Mouse (Mus musculus) CH12.LX (cell line): ENCODE measurements around the gene Gstt2. TPM values are rescaled to one million over a fixed set of nuclear protein-coding genes. Genes with fewer than 3 reads are reported as not detected.

Source experiments
- DNase-seq: peaks from one replicate; pipeline ENCODE4 v3.0.0-alpha.2; 2013; ENCODE audit errors: extremely low read depth
- H3K27ac ChIP-seq: 2 replicates; pipeline ENCODE4 v1.5.1; 2012; ENCODE audit warnings: low read depth, mild to moderate bottlenecking, control low read depth, moderate library complexity; ENCODE audit not compliant: insufficient read depth
- H3K27me3 ChIP-seq: replicated peaks from 2 replicates; pipeline ENCODE3; 2012; ENCODE audit warnings: inconsistent platforms
- H3K36me3 ChIP-seq, 2 experiments: replicated peaks in 1 of 2; 2 replicates each; pipeline versions ENCODE3 to v1.6.1; 2012; ENCODE audit warnings: inconsistent platforms in 1 of 2, low read length in 1 of 2, mild to moderate bottlenecking in 1 of 2, mixed read lengths in 1 of 2, moderate library complexity in 1 of 2; ENCODE audit not compliant: control insufficient read depth in 1 of 2, insufficient read depth in 1 of 2
- H3K4me1 ChIP-seq, 2 experiments: 2 replicates each; pipeline ENCODE4 v1.6.1; 2012; ENCODE audit warnings: inconsistent platforms in 1 of 2, moderate library complexity in 1 of 2; ENCODE audit not compliant: insufficient read depth in 2 of 2, control insufficient read depth in 1 of 2
- H3K4me2 ChIP-seq: 2 replicates; pipeline ENCODE4 v1.6.1; 2012; ENCODE audit warnings: low read depth, mild to moderate bottlenecking, control low read depth; ENCODE audit not compliant: poor library complexity, insufficient read depth, severe bottlenecking
- H3K4me3 ChIP-seq, 3 experiments: fragments of 150-350 bp in 1 of 3; sonication (generic) in 1 of 3; replicated peaks in 1 of 3; 2 replicates each; pipeline versions ENCODE3 to v1.5.1; 2011 to 2012; ENCODE audit warnings: low read depth in 2 of 3, low read length in 2 of 3, mild to moderate bottlenecking in 2 of 3, moderate library complexity in 2 of 3, control low read depth in 1 of 3, improper control_type of control experiment in 1 of 3, inconsistent platforms in 1 of 3, mixed read lengths in 1 of 3; ENCODE audit not compliant: poor library complexity in 1 of 3
- H3K79me2 ChIP-seq: replicated peaks from 2 replicates; pipeline ENCODE4 v1.6.1; 2012; ENCODE audit warnings: mild to moderate bottlenecking, moderate library complexity; ENCODE audit not compliant: control insufficient read depth, poor library complexity, insufficient read depth, severe bottlenecking; ENCODE audit errors: extremely low read depth
- H3K9ac ChIP-seq: 2 replicates; pipeline ENCODE4 v1.6.1; 2012; ENCODE audit warnings: low read depth, mild to moderate bottlenecking, control low read depth, moderate library complexity; ENCODE audit not compliant: insufficient read depth
- H3K9me3 ChIP-seq: replicated peaks from 2 replicates; pipeline ENCODE3; 2012; ENCODE audit warnings: low read length, inconsistent platforms, mixed read lengths
- BHLHE40 ChIP-seq: IDR thresholded peaks from 2 replicates; pipeline ENCODE4 v1.6.1; 2011; ENCODE audit warnings: mild to moderate bottlenecking, low read depth, low read length, improper control_type of control experiment
- CHD2 ChIP-seq: IDR thresholded peaks from 2 replicates; pipeline ENCODE4 v1.6.1; 2011; ENCODE audit warnings: low read length, improper control_type of control experiment
- EP300 ChIP-seq: IDR thresholded peaks from 2 replicates; pipeline ENCODE4 v1.6.1; 2011; ENCODE audit warnings: low read length, improper control_type of control experiment
- GABPA ChIP-seq: IDR thresholded peaks from 2 replicates; pipeline ENCODE4 v1.6.1; 2012; ENCODE audit warnings: low read depth, low read length, improper control_type of control experiment, inconsistent platforms; ENCODE audit not compliant: insufficient replicate concordance
- HCFC1 ChIP-seq: IDR thresholded peaks from 2 replicates; pipeline ENCODE4 v1.6.1; 2012; ENCODE audit warnings: low read depth, mild to moderate bottlenecking, inconsistent platforms, low read length, improper control_type of control experiment
- JUN ChIP-seq: IDR thresholded peaks from 2 replicates; pipeline ENCODE4 v1.6.1; 2011; ENCODE audit warnings: low read depth, mild to moderate bottlenecking, low read length, improper control_type of control experiment, moderate library complexity; ENCODE audit not compliant: insufficient read depth
- JUND ChIP-seq: conservative IDR thresholded peaks from 2 replicates; pipeline ENCODE4 v1.6.1; 2011; ENCODE audit warnings: low read depth, low read length, improper control_type of control experiment
- MAFK ChIP-seq: IDR thresholded peaks from 2 replicates; pipeline ENCODE4 v1.6.1; 2011; ENCODE audit warnings: low read length, improper control_type of control experiment; ENCODE audit not compliant: insufficient replicate concordance
- MEF2A ChIP-seq: IDR thresholded peaks from 2 replicates; pipeline ENCODE4 v1.6.1; 2014; ENCODE audit warnings: low read depth, mild to moderate bottlenecking, inconsistent platforms, low read length, improper control_type of control experiment, borderline replicate concordance
- MXI1 ChIP-seq: IDR thresholded peaks from 2 replicates; pipeline ENCODE4 v1.6.1; 2011; ENCODE audit warnings: mild to moderate bottlenecking, low read depth, low read length, improper control_type of control experiment
- MYC ChIP-seq: IDR thresholded peaks from 2 replicates; pipeline ENCODE4 v1.6.1; 2011; ENCODE audit warnings: low read depth, mild to moderate bottlenecking, improper control_type of control experiment, low read length
- NELFE ChIP-seq: IDR thresholded peaks from 2 replicates; pipeline ENCODE4 v1.6.1; 2011; ENCODE audit warnings: low read depth, low read length, improper control_type of control experiment
- NRF1 ChIP-seq: IDR thresholded peaks from 2 replicates; pipeline ENCODE4 v1.6.1; 2014; ENCODE audit warnings: low read depth, mild to moderate bottlenecking, inconsistent platforms, low read length, improper control_type of control experiment, moderate library complexity
- PAX5 ChIP-seq: IDR thresholded peaks from 2 replicates; pipeline ENCODE4 v1.6.1; 2012; ENCODE audit warnings: low read length, inconsistent platforms, mixed read lengths
- POLR2AphosphoS2 ChIP-seq: IDR thresholded peaks from 2 replicates; pipeline ENCODE4 v1.6.1; 2011; ENCODE audit warnings: low read depth, low read length, improper control_type of control experiment
- RAD21 ChIP-seq: IDR thresholded peaks from 2 replicates; pipeline ENCODE4 v1.6.1; 2011; ENCODE audit warnings: low read depth, mild to moderate bottlenecking, low read length, improper control_type of control experiment, moderate library complexity
- RCOR1 ChIP-seq: conservative IDR thresholded peaks from 2 replicates; pipeline ENCODE4 v1.6.1; 2012; ENCODE audit warnings: low read depth, mild to moderate bottlenecking, inconsistent platforms, low read length, improper control_type of control experiment
- SIN3A ChIP-seq: IDR thresholded peaks from 2 replicates; pipeline ENCODE4 v1.6.1; 2012; ENCODE audit warnings: low read length, improper control_type of control experiment, inconsistent platforms
- TBP ChIP-seq: conservative IDR thresholded peaks from 2 replicates; pipeline ENCODE4 v1.6.1; 2011; ENCODE audit warnings: low read depth, low read length, improper control_type of control experiment
- TCF12 ChIP-seq: IDR thresholded peaks from 2 replicates; pipeline ENCODE4 v1.6.1; 2014; ENCODE audit warnings: low read depth, mild to moderate bottlenecking, inconsistent platforms, low read length, improper control_type of control experiment
- UBTF ChIP-seq: IDR thresholded peaks from 2 replicates; pipeline ENCODE4 v1.6.1; 2012; ENCODE audit warnings: low read depth, mild to moderate bottlenecking, inconsistent platforms, low read length, improper control_type of control experiment, moderate library complexity
- ZMIZ1 ChIP-seq: IDR thresholded peaks from 2 replicates; pipeline ENCODE4 v1.6.1; 2012; ENCODE audit warnings: low read depth, mild to moderate bottlenecking, inconsistent platforms, low read length, improper control_type of control experiment
- ZNF384 ChIP-seq: IDR thresholded peaks from 2 replicates; pipeline ENCODE4 v1.6.1; 2012; ENCODE audit warnings: low read depth, low read length, improper control_type of control experiment, inconsistent platforms
- dilution Hi-C: fragments of 300-500 bp; cut with MboI; formaldehyde crosslinking; loops from 2 replicates; pipeline ENCODE4 v1.14.3; 2020; ENCODE audit warnings: low sequenced_read_pairs; ENCODE audit not compliant: extremely low pct_unique_long_range_greater_than_20kb, extremely low pct_ligation_motif_present
- in situ Hi-C: fragments of 300-500 bp; cut with MboI; formaldehyde crosslinking; loops from 3 replicates; pipeline ENCODE4 v1.14.3; 2019; ENCODE audit warnings: low sequenced_read_pairs, low pct_ligation_motif_present, low pct_unique_long_range_greater_than_20kb, mixed read lengths
- polyA plus RNA-seq: library from polyadenylated mRNA; unstranded; fragments of >175 nt; gene quantifications from 2 replicates; pipeline ENCODE4 v1.2.1, GENCODE M21; 2012; ENCODE audit warnings: low read depth; ENCODE audit not compliant: insufficient read length
- total RNA-seq, 2 experiments: library from RNA; depleted of rRNA; stranded (reverse); fragments of 300-350 nt in 1 of 2; fragments of >200 nt in 1 of 2; gene quantifications; 2 replicates each; pipeline ENCODE4 v1.2.3; 2012 to 2014

Gstt2 gene
- total and polyA plus RNA-seq, 3 experiments: 126 to 253 (median 197) TPM

DNA sequence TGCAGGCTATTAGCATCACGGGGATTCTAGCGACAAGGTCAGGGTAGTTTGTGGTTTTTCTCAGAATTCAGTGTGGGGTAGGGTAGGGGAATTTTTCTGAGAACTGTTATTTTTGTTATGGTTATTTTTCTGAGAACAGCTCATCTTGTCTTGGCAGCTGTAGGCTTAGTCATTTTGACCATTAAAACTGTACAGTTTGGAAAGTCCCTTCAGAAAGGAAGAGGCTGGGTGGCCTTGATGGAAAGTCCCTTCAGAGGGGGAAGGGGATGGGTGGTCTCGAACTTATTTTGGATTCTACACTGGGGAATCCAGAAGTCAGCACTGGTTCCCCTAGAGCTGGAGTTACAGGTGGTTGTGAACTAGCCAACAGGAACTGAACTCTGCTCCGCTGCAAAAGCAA is 12.7 kb downstream of the Gstt2 start (continued):
- no peak for TF ChIP-seq TBP
- TF ChIP-seq MEF2A: peak; percentile 85
- no peak for TF ChIP-seq MAFK
- no peak for TF ChIP-seq NELFE
- peak; percentile 96 for TF ChIP-seq TCF12
- TF ChIP-seq RAD21: no peak; the same call in 1 of the 2 replicates
- no peak for TF ChIP-seq ZNF384
- TF ChIP-seq EP300: peak; percentile 97
- TF ChIP-seq CHD2: peak; percentile 93
- TF ChIP-seq MYC: 0 out of 2 replicates have a peak, but pooled peaks have one; percentile 27
- TF ChIP-seq ZMIZ1: no peak
- no peak for TF ChIP-seq UBTF
- TF ChIP-seq PAX5: no peak
- peak; percentile 74 for TF ChIP-seq BHLHE40
- no peak for TF ChIP-seq RCOR1
- no peak for TF ChIP-seq HCFC1
- TF ChIP-seq NRF1: no peak
- no peak for TF ChIP-seq GABPA
- TF ChIP-seq, all 38 proteins: peak for 11

DNA sequence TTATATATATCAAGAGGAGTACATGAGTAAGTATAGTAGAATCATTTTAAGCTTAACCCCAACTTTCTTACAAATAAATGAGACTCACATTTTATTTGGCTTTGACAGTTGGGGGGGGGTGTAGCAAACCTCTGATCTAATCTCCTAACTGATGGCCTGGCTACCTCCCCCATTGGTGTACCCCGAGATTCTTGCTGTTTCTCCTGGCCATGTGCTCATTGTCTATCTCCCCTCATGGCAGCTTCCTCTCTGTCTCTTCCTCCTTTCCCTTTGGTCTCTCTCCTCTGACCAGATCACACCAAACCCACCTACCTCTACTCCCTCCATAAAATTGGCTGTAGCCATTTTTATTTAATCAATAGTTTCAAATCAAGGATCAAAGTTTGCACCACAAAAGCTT is 13.4 kb downstream of the Gstt2 start:
- Histone ChIP-seq H3K9me3 (peaks cover 49% of the 10 kb centered on the region), H3K27ac (peak overlapping the region; percentile 92), H3K79me2 (no peaks in the 10 kb centered on the region), H3K9ac (no peak overlapping the region), H3K27me3 (no peaks in the 10 kb centered on the region), H3K4me1 (peaks cover 0 to 39% of the 10 kb centered on the region in 2 experiments; a peak in 2 of 4 replicates), H3K4me2 (no peak overlapping the region), H3K36me3 (peaks cover 0 to 11% of the 10 kb centered on the region in 2 experiments), H3K4me3 (no peak overlapping the region)
- dilution Hi-C loops: no loop called here
- TF ChIP-seq JUND: no peak
- TF ChIP-seq POLR2AphosphoS2: no peak
- no peak for TF ChIP-seq ZNF384
- no peak for TF ChIP-seq SIN3A
- TF ChIP-seq JUN: no peak
- TF ChIP-seq TBP: no peak
- TF ChIP-seq ZMIZ1: no peak
- no peak for TF ChIP-seq PAX5
- TF ChIP-seq MXI1: no peak
- in situ Hi-C loops: no loop called here
- DNase-seq: no peak
